Mouse (Mus musculus) brain, embryonic 18.5 days (tissue): ENCODE results near the gene Cryl1.

Experiments
- DNase-seq: peaks from one replicate; pipeline ENCODE4 v3.0.0-alpha.2; 2012; ENCODE audit warnings: low read depth, low spot score

The Cryl1 gene

DNA sequence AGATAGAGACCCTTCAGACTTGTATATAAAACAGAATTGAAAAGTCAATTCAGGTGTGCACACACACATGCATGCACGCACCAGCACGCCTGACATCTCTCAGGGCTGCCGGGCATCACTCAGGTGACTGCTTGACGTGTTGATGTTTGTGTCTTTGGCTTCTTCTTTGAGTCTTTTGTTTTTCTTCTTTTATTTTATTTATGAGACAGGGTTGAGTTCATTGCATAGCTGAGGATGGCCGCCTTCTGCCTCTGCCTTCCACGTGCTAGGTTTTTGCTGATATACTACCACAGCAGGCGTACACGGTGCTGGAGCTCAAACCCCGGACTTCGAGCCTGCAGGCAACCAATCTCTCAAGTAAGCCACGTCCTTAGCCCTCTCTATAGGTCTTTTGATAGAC is 163.1 kb downstream of the Cryl1 start:
- no peak for DNase-seq

DNA sequence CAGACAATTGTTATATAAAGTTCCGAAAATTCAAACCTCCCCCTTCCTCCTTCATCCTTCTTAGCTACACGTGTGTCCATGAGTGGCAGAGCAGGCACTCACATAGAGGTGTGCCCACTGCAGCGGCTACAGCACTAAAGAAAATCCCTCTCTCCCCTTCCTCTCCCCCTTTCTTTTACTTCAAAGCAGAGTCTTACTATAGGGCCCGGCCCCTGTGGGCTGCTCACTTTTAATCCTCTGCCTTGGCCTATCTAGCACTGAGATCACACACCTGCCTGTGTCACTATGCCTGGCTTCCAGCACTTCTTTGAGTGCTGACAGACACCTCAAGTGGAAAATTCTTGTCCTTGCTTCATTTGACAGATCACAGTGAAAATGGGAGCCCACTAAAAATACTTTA is 163.6 kb downstream of the Cryl1 start:
- DNase-seq: no peak

DNA sequence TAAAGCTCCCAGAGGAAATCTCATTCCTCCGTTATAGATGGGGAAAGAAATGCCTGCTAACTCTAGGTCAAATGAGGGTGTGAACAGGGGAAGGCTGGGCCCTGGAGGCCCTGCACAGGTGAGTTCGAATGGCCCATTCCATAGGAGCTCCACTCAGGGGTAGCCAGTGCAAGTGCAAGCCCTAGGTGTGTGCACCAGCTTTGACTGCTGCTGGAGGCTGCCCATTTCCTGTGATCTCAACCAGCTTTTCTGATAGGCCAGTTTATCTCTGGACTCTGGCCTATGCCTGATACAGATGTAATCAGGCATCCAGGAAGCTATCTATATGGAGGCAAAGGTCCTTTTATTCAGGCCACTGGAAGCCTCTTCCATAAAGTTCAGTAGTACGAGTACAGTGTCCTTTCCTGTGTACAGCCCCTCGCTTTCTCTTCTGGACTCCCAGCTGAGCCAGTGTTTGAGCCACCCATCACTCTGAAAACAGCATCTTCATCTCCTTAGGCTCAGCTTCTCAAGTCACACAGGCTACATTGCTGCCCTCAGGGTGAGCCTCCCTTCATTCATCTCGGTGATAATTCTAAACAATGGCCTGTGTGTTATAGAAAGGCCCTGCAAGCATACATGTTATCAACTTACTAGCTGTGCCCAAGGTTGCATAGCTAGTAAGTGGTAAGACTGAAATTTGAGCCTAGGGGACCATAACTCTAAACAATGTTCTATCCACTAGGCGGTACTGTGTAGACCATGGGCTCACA is 167.9 kb downstream of the Cryl1 start:
- no peak for DNase-seq
